Mouse (Mus musculus): ENCODE data around the gene Socs4.

The Socs4 gene

GRCm38 (mm10) chr14:47341811-47342291, 65.1 kb downstream of the Socs4 start:
- no peak for DNase-seq (ENCODE audit: low spot score in 2 of 2)
